Mouse (Mus musculus) mature B cell (primary cell): Measurements from ENCODE around the gene Synpr.

Experiments used
- in situ Hi-C: fragments of 300-500 bp; cut with MboI; formaldehyde crosslinking; loops from 2 replicates; pipeline ENCODE4 v1.14.3; 2019

The Synpr gene

GRCm38 (mm10) chr14:13355569-13356362 lies 71.2 kb downstream of the Synpr start:
- in situ Hi-C loops, result loop anchor here (25.0 kb wide), 1 partner anchor 557 kb away; the partner anchor contains the start of gene Gm281

DNA sequence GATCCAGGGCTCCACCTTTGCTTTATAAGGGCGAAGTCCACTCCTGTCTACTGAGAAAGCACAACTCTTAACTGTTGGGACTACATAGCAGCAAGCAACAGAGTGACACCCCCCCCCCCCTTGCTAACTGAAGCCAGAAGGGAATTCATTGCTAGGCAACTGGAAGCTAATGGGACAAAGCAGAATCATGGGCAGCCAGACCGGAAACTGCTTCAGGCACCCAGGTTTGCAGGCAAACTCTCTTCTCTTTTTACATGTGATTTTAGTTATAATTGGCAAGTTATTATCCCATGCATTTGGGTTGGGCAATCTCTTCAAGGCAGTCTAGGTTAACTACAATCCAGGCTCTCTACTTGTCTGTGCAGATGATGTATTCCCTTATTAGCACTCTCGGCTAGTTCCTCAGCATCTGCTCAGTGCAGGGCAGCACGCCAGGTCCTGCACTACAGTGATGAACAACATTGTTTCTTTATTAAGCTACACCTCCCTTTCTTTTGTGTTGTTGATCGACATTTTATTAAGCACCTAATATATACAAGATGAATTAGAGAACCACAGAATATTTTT lies 72.6 kb downstream of the Synpr start:
- in situ Hi-C loops, result loop anchor here (25.0 kb wide), 1 partner anchor 555 kb away; the partner anchor contains the start of gene Gm281

DNA sequence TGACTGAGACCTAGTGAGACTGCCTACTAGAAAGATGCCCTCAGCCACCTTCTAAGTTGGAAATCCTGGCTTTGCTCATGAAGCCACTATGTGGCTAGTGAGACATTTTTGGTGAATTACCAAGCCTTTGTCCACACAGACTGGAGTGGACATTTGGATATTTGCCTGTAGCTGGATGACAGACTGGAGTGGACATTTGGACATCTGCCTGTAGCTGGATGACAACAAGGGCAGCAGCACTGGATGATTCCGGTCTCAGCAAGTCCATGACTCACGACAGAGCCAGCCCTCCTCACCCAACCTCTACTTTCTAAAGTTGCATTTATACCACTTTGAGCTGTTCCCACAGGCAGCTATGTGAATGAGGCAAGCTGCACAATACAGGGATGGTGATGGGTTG lies 73.5 kb downstream of the Synpr start:
- in situ Hi-C loops, result loop anchor here (25.0 kb wide), 1 partner anchor 554 kb away; the partner anchor contains the start of gene Gm281

DNA sequence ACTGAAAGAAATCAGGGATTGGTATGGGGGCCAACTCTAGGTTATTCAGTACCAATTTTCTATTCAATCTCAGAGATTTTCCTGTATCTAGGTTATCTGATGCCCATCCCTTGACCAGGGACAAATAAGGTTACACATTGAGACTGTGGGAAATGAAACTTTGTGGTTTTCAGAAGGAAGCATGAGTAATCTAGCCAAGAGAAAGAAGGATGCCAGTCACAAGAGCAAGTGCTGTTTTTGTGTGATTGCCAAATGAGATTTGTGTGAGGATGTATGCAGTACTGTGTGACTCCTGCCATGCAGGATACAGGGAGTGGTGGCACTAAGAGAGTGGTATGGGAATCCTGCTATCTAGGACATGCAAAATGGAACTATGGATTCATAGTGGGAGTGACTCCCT lies 76.6 kb downstream of the Synpr start:
- in situ Hi-C loops, result loop anchor here (25.0 kb wide), 1 partner anchor 551 kb away; the partner anchor contains the start of gene Gm281

GRCm38 (mm10) chr14:13361642-13362041 lies 77.1 kb downstream of the Synpr start:
- in situ Hi-C loops, result loop anchor here (25.0 kb wide), 1 partner anchor 551 kb away; the partner anchor contains the start of gene Gm281

- in situ Hi-C loops, result loop anchor here (25.0 kb wide), 1 partner anchor 544 kb away; the partner anchor contains the start of gene Gm281
These were observed 83.7 kb downstream of the Synpr start for GRCm38 (mm10) chr14:13368309-13368708.

DNA sequence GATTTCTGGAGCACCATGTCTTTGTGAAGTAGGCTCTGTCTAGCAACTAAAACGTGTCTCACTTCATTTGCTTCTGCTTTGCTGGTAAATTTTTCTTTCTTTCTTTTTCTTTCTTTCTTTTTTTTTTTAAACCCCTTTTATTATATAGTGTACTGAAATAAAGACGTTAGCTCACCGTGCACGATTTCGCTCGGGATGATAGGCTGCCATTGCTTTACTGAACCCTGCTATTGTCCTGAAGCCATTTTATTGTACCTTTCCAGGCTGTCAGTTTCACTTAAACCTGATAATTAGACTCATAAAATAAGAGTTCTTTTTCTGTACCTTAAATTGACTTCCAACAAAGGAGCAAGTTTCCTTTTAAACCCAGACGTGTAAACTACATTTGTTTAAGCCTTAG lies 104.5 kb downstream of the Synpr start:
- in situ Hi-C loops, result no loop called here

GRCm38 (mm10) chr14:13389954-13390353 lies 105.4 kb downstream of the Synpr start:
- in situ Hi-C loops, result no loop called here

DNA sequence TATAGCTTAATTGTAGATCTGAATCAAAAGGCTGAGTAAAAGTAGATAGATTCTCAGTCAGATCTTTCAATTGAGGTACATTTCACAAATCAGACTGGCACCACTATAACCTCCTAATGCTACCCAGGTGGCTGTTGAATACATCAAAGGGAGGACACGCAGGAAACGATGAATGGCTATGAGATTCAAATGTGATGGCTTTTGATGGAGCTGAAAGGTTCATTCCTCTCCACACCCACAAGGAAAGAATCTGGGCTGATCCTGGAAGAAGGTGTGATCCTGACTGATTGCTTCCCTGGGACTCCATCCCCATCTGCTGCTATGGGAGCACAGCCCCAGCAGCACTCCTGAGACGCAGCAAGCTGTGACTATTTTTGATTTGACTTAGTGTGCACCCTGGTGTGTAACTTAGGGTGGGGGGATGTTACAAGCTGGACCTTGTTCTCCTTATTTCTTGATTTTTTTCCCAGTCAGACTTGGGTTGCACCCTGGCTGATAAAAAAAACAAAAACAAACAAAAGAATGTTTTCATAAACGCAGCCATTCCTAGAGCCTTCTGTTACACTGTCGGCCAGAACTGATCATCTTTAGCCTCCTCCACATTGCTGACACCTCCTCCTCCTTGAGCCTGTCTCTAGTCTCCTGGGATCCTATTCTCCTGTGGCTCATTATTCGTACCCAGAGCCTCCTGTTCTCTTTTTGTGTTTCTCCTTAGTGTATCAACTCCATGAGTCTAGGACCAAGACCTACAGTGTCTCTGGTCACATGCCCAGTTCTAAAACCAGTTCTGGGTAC lies 114.8 kb downstream of the Synpr start:
- in situ Hi-C loops, result no loop called here

GRCm38 (mm10) chr14:13411636-13412035 lies 127.1 kb downstream of the Synpr start:
- in situ Hi-C loops, result no loop called here

DNA sequence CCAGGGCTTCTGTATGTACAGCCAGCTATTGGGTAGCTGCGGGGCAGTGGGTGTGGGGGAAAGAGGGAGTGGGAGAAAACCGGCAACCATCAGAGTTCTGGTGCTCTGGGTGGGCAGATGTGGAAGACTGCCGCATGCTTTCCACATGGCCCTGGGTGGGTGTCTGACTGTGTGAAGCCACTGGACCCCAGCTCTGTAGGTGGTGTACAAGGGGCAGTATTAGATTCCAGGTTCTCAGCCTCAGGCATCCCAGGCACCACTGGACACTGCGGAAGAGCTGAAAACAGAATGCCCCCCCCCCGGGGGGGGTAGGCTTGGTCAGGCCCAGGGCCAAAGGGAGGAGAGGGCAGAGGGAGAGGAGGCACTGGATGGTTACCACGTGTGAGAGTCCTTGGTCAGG lies 156.1 kb downstream of the Synpr start:
- in situ Hi-C loops, result no loop called here

DNA sequence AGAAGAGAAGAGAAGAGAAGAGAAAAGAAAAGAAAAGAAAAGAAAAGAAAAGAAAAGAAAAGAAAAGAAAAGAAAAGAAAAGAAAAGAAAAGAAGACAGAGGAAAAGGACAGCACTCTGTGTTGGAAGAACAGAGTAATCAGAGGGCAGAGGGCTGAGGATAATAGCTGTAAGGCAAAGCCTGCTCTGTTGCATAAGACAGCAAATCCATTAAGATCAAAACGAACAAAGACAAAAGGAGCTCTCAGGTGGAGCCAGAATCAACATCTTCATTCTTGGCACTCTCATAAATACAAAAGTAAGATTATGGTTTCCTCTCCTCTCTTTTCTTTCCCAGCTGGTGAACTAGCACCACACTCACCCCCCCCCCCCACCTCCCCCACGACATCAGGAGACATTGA lies 160.3 kb downstream of the Synpr start:
- in situ Hi-C loops, result no loop called here

GRCm38 (mm10) chr14:13453461-13454204 lies 169.1 kb downstream of the Synpr start:
- in situ Hi-C loops, result no loop called here

GRCm38 (mm10) chr14:13454991-13455390 lies 170.4 kb downstream of the Synpr start:
- in situ Hi-C loops, result no loop called here

GRCm38 (mm10) chr14:13459333-13459732 lies 174.8 kb downstream of the Synpr start:
- in situ Hi-C loops, result no loop called here

DNA sequence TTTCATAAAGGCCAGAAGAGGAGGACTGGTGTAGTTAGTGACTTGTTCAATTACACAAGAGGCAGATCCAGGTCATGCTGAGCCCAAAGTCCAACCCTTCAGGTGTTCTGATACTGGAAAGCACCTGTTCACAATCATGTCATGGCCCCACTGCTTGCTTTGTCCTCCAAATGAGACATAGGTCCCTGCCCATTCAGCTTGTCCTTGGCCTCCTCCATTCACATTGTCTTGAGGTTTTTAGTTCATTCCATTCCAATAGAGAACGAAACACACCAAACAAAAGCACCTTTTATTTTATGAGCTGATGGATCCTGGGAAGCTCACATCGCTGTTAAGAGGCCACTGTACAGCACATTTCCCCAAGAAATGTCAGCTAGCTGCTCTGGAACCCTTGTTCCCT lies 184.6 kb downstream of the Synpr start:
- in situ Hi-C loops, result no loop called here

GRCm38 (mm10) chr14:13477821-13478220 lies 193.2 kb downstream of the Synpr start:
- in situ Hi-C loops, result no loop called here

GRCm38 (mm10) chr14:13505355-13505754 lies 220.8 kb downstream of the Synpr start:
- in situ Hi-C loops, result no loop called here

DNA sequence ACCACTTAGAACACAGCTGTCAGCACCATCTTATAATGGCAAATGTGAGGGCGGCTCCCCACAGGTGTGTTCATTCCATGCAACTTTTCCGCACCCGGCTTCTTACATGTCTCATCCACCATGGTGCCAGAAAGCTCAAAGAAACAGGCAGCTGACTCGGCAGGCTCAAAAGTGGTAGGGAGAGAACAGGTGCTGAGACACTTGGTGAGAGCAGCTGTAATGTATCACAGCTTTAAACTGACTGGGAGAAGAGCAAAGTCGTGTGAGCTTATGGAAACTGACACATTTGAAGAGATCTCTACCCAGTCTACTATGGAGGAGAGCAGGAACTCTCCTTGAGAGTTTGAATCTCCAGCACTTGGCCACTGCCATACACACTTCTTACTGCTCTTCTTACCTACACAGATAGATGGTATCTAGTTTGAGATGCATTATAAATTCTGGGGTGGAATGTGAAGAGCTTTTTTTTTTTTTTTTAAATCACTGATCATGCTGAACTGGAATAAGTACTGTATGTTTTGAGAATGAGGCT lies 234.1 kb downstream of the Synpr start:
- in situ Hi-C loops, result no loop called here

DNA sequence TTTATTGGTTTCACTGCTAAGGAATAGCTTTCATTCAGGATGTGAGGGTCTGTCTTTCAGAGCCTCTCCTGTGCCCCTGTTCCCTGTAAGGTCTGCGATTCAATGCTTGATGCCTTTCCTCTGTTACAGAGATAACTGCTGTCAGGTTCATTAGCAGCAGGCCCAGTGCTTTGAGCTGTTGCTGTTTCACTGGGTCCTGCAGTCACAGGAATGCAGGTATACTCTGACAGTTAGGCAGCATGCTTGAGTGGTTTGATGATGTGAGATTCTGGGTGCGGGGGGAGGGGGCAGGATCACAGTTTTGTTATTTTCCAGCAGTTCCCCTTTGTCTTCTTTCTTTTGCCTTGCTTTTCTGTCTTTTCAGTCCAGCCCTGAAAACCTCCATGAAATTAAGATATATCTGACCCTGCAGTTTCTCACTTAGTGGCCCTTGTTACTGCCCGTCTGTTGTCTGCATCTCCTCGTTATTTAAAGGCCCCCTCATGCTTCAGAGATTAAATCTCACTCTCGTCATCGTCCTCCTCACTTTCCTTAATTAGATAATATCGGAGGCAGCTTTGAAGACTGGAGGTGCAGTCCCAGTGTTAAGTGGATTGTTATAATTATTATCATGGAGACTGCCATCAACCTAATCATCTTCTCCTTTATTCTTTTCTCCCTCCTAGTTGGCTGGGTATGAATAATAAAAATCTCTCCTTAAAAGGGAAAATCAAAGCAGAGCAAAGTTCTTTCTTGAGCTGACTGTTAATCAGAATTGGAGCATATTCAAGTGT lies 234.8 kb downstream of the Synpr start:
- in situ Hi-C loops, result no loop called here

DNA sequence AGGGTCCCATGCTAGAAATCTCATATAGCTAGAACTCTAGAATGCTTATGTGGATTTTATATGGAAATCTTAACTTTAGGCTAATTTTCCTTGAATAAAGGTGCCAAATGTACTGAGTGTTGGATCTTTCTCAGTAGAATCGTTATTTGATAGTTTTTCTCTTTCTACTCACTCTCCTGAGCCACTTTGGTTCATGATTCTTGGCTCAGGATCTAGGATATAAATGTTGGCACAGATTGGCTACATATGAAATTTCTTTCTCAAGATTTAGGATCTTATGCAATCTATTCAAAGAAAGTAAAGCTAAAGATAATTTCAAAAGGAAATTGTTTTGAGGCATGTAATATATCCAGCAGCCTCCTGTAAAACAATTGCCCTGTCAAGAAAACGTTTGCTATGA lies 263.2 kb downstream of the Synpr start:
- in situ Hi-C loops, result no loop called here
